Mouse (Mus musculus) forebrain, postnatal 0 days (tissue): ENCODE data around the gene Fam172a. TPM values are rescaled to one million over a fixed set of nuclear protein-coding genes. Genes with fewer than 3 reads are reported as not detected.
A peak's percentile ranks its signal among the peaks of the same experiment; 100 is the strongest.

ENCODE experiments used
- ATAC-seq: fragments of 200-750 bp; cut with Nextera tagmentation; 2 replicates; pipeline ENCODE4 v1.8.0; 2017; ENCODE audit warnings: mild to moderate bottlenecking, moderate library complexity
- DNase-seq: peaks from one replicate; pipeline ENCODE4 v3.0.0-alpha.2; 2015
- H3K27ac ChIP-seq: fragments of 300-500 bp; sonication (generic); 2 replicates; pipeline ENCODE4 v1.5.1; 2014; ENCODE audit warnings: low read depth, mild to moderate bottlenecking, antibody characterized with exemption, low read length, moderate library complexity, mixed read lengths
- H3K27me3 ChIP-seq: fragments of 300-500 bp; sonication (generic); 2 replicates; pipeline ENCODE4 v1.6.1; 2014; ENCODE audit warnings: mild to moderate bottlenecking, low read length, mixed read lengths; ENCODE audit not compliant: insufficient read depth
- H3K36me3 ChIP-seq: fragments of 300-500 bp; sonication (generic); 2 replicates; pipeline ENCODE4 v1.6.1; 2014; ENCODE audit warnings: mild to moderate bottlenecking, moderate library complexity; ENCODE audit not compliant: insufficient read depth
- H3K4me1 ChIP-seq: fragments of 300-500 bp; sonication (generic); 2 replicates; pipeline ENCODE4 v1.6.1; 2014; ENCODE audit warnings: antibody characterized with exemption; ENCODE audit not compliant: insufficient read depth
- H3K4me2 ChIP-seq: fragments of 300-500 bp; sonication (generic); 2 replicates; pipeline ENCODE4 v1.6.1; 2014; ENCODE audit warnings: low read depth, mild to moderate bottlenecking, moderate library complexity
- H3K4me3 ChIP-seq: fragments of 300-500 bp; sonication (generic); 2 replicates; pipeline ENCODE4 v1.5.1; 2014; ENCODE audit warnings: low read depth, low read length, mixed read lengths
- H3K9ac ChIP-seq: fragments of 300-500 bp; sonication (generic); 2 replicates; pipeline ENCODE4 v1.6.1; 2014; ENCODE audit warnings: mild to moderate bottlenecking
- H3K9me3 ChIP-seq: fragments of 300-500 bp; sonication (generic); 2 replicates; pipeline ENCODE4 v1.6.1; 2016; ENCODE audit warnings: low read length
- CTCF ChIP-seq: sonication (generic); IDR thresholded peaks from 2 replicates; pipeline ENCODE4 v1.5.1; 2016; ENCODE audit warnings: antibody characterized with exemption, control low read depth, low read depth
- WGBS: fragments of 180-500 bp; shearing (Covaris S2); extraction: QIAGEN DNeasy Blood & Tissue Kit; methylation state at CpG from one replicate; pipeline ENCODE4 v1.1.7; 2014; 5-methylcytosine and 5-hydroxymethylcytosine counted together
- polyA plus RNA-seq: library from polyadenylated mRNA; unstranded; fragments of >200 nt; fragmentation: Nextera tagmentation; extraction: Ambion mirVana; gene quantifications from 2 replicates; pipeline ENCODE4 v1.2.1, GENCODE M21; 2015
- total RNA-seq: library from RNA; depleted of rRNA; stranded (reverse); fragments of >200 nt; gene quantifications from 2 replicates; pipeline ENCODE4 v1.2.3, GENCODE M21; 2014

Gene Fam172a
- total and polyA plus RNA-seq, 2 experiments from 2014 or later = 38.6 to 51.7 TPM

- H3K9me3 ChIP-seq = no peaks in the 10 kb centered on the region
- H3K4me3 ChIP-seq = peak overlapping the region; percentile 35; the same call in 1 of the 2 replicates
- H3K4me1 ChIP-seq = peaks cover 32% of the 10 kb centered on the region
- H3K36me3 ChIP-seq = no peaks in the 10 kb centered on the region
- ATAC-seq = no peak
- H3K4me2 ChIP-seq = peak overlapping the region; percentile 87
- peak; percentile 47 for DNase-seq
- H3K9ac ChIP-seq = peak overlapping the region; percentile 56
- H3K27ac ChIP-seq = peak overlapping the region; percentile 81
- TF ChIP-seq CTCF = no peak
- H3K27me3 ChIP-seq = no peaks in the 10 kb centered on the region
- 19% methylated on average over 14 of the region's 14 CpGs for WGBS
Observed at GRCm38 (mm10) chr13:78208689-78209410, 507.0 kb downstream of the Fam172a start.

- peak overlapping the region; percentile 87 for H3K4me2 ChIP-seq
- H3K27ac ChIP-seq = peak overlapping the region; percentile 81
- WGBS = 4% methylated on average over 12 of the region's 12 CpGs
- DNase-seq (peak; percentile 78), ATAC-seq (peak; percentile 28)
- peak overlapping the region; percentile 56 for H3K9ac ChIP-seq
- H3K9me3 ChIP-seq = no peaks in the 10 kb centered on the region
- H3K36me3 ChIP-seq = no peaks in the 10 kb centered on the region
- no peaks in the 10 kb centered on the region for H3K27me3 ChIP-seq
- H3K4me3 ChIP-seq = peak overlapping the region; percentile 35
- no peak for TF ChIP-seq CTCF
- H3K4me1 ChIP-seq = peaks cover 32% of the 10 kb centered on the region
Observed at GRCm38 (mm10) chr13:78209611-78210028, 507.8 kb downstream of the Fam172a start.

GRCm38 (mm10) chr13:78210029-78210747 is 508.4 kb downstream of the Fam172a start:
- Histone ChIP-seq H3K27ac (peak overlapping the region; percentile 81), H3K9me3 (no peaks in the 10 kb centered on the region), H3K9ac (peak overlapping the region; percentile 56), H3K36me3 (no peaks in the 10 kb centered on the region), H3K4me2 (peak overlapping the region; percentile 87), H3K4me3 (peak overlapping the region; percentile 35), H3K27me3 (no peaks in the 10 kb centered on the region), H3K4me1 (peaks cover 32% of the 10 kb centered on the region)
- DNase-seq = no peak
- ATAC-seq = peak; percentile 63
- WGBS = under 1% methylated on average over 38 of the region's 38 CpGs
- no peak for TF ChIP-seq CTCF

- Histone ChIP-seq H3K9ac (peak overlapping the region; percentile 56), H3K4me1 (peaks cover 32% of the 10 kb centered on the region), H3K4me3 (peak overlapping the region; percentile 35), H3K9me3 (no peaks in the 10 kb centered on the region), H3K36me3 (no peaks in the 10 kb centered on the region), H3K4me2 (peak overlapping the region; percentile 87), H3K27ac (peak overlapping the region; percentile 81), H3K27me3 (no peaks in the 10 kb centered on the region)
- peak; percentile 55 for DNase-seq
- ATAC-seq = peak; percentile 18; the same call in 1 of the 2 replicates
- TF ChIP-seq CTCF = no peak
- WGBS = 12% methylated on average over 13 of the region's 13 CpGs
Observed at GRCm38 (mm10) chr13:78210748-78211089, 508.9 kb downstream of the Fam172a start.

- H3K27ac ChIP-seq = peak overlapping the region; percentile 81
Observed at GRCm38 (mm10) chr13:78211231-78212010, 509.6 kb downstream of the Fam172a start.

GRCm38 (mm10) chr13:78212111-78212510 is 510.3 kb downstream of the Fam172a start:
- no peak overlapping the region for H3K9ac ChIP-seq
- no peaks in the 10 kb centered on the region for H3K9me3 ChIP-seq
- no peak overlapping the region for H3K27ac ChIP-seq
- no peak for ATAC-seq
- H3K4me2 ChIP-seq = peak overlapping the region; percentile 87; the same call in 1 of the 2 replicates
- DNase-seq = peak; percentile 21
- TF ChIP-seq CTCF = no peak
- H3K4me3 ChIP-seq = no peak overlapping the region
- H3K27me3 ChIP-seq = no peaks in the 10 kb centered on the region
- peaks cover 29% of the 10 kb centered on the region for H3K4me1 ChIP-seq
- 37% methylated on average over 15 of the region's 15 CpGs for whole genome bisulfite sequencing
- H3K36me3 ChIP-seq = no peaks in the 10 kb centered on the region

More at GRCm38 (mm10) chr13:78211231-78212010, 509.6 kb downstream of the Fam172a start:
- DNase-seq = peak; percentile 3
- Histone ChIP-seq H3K9ac (peak overlapping the region; percentile 56; the same call in 1 of the 2 replicates), H3K9me3 (no peaks in the 10 kb centered on the region), H3K36me3 (no peaks in the 10 kb centered on the region), H3K4me2 (peak overlapping the region; percentile 87), H3K27me3 (no peaks in the 10 kb centered on the region), H3K4me3 (peak overlapping the region; percentile 35; the same call in 1 of the 2 replicates), H3K4me1 (peaks cover 32% of the 10 kb centered on the region)
- no peak for ATAC-seq
- TF ChIP-seq CTCF = no peak
- WGBS = 31% methylated on average over 14 of the region's 14 CpGs
